Mouse (Mus musculus): Measurements from ENCODE around the gene Cdkl2. TPM values are rescaled to one million over a fixed set of nuclear protein-coding genes. Genes with fewer than 3 reads are reported as not detected.

Cdkl2 gene
- total RNA-seq, 1 experiment: 6.4 TPM

- peak within 1 kb of the TSS; percentile 88 for H3K9ac ChIP-seq (ENCODE audit: insufficient read depth, low read depth, low read length, poor library complexity, severe bottlenecking)
- no peaks in the 10 kb centered on the region for H3K9me3 ChIP-seq (ENCODE audit: control insufficient read depth, insufficient read depth, low read depth, low read length)
- peak; percentile 99 for DNase-seq (ENCODE audit: low read depth, low spot score)
- in situ Hi-C loops (cut with MboI; ENCODE audit: low sequenced_read_pairs in 2 of 2, unreplicated experiment in 2 of 2): no loop called here
- H3K4me1 ChIP-seq (ENCODE audit: control insufficient read depth in 2 of 2, insufficient read depth in 2 of 2, low read length in 2 of 2, poor library complexity in 1 of 2): peaks cover 4 to 14% of the 10 kb centered on the region in 2 experiments; a peak in 3 of 4 replicates
- peak within 1 kb of the TSS; percentile 91 to 94 for H3K4me3 ChIP-seq (ENCODE audit: insufficient read depth in 1 of 2, low read depth in 1 of 2, low read length in 2 of 2, poor library complexity in 1 of 2, severe bottlenecking in 1 of 2)
- no peaks in the 10 kb centered on the region for H3K36me3 ChIP-seq (ENCODE audit: control insufficient read depth, insufficient read depth, low read length, poor library complexity, severe bottlenecking)
- peak within 1 kb of the TSS; percentile 92 for H3K27ac ChIP-seq (ENCODE audit: insufficient read depth, low read depth, low read length, poor library complexity, severe bottlenecking)
- TF ChIP-seq ZC3H11A (IDR thresholded peaks at IDR 0.05; ENCODE audit: borderline replicate concordance, low read depth, low read length) (no peak), CHD2 (IDR thresholded peaks at IDR 0.05; ENCODE audit: low read depth, low read length) (peak; percentile 86), ZNF384 (IDR thresholded peaks at IDR 0.05; ENCODE audit: low read depth, low read length) (no peak), HCFC1 (IDR thresholded peaks at IDR 0.05; ENCODE audit: borderline replicate concordance, insufficient read depth, low read length) (peak; percentile 80; the same call in 1 of the 2 replicates), MAFK (IDR thresholded peaks at IDR 0.05; ENCODE audit: insufficient read depth, low read depth, low read length) (0 out of 2 replicates have a peak, but pooled peaks have one; percentile 6)
Observed at GRCm38 (mm10) chr5:92083417-92084038, 39.8 kb upstream of the Cdkl2 start, which contains the start of gene G3bp2. G3bp2 (minus strand) TSS chr5:92083719.

- peak overlapping the region; percentile 91 to 94 for H3K4me3 ChIP-seq (ENCODE audit: insufficient read depth in 1 of 2, low read depth in 1 of 2, low read length in 2 of 2, poor library complexity in 1 of 2, severe bottlenecking in 1 of 2)
- H3K27ac ChIP-seq (ENCODE audit: insufficient read depth, low read depth, low read length, poor library complexity, severe bottlenecking): peak overlapping the region; percentile 92
- DNase-seq (ENCODE audit: low read depth, low spot score): no peak
- TF ChIP-seq ZC3H11A (IDR thresholded peaks at IDR 0.05; ENCODE audit: borderline replicate concordance, low read depth, low read length) (no peak), MAFK (IDR thresholded peaks at IDR 0.05; ENCODE audit: insufficient read depth, low read depth, low read length) (no peak), HCFC1 (IDR thresholded peaks at IDR 0.05; ENCODE audit: borderline replicate concordance, insufficient read depth, low read length) (no peak), ZNF384 (IDR thresholded peaks at IDR 0.05; ENCODE audit: low read depth, low read length) (no peak), CHD2 (IDR thresholded peaks at IDR 0.05; ENCODE audit: low read depth, low read length) (no peak)
- H3K4me1 ChIP-seq (ENCODE audit: control insufficient read depth in 2 of 2, insufficient read depth in 2 of 2, low read length in 2 of 2, poor library complexity in 1 of 2): peaks cover 4 to 14% of the 10 kb centered on the region in 2 experiments; a peak in 3 of 4 replicates
- H3K36me3 ChIP-seq (ENCODE audit: control insufficient read depth, insufficient read depth, low read length, poor library complexity, severe bottlenecking): no peaks in the 10 kb centered on the region
- in situ Hi-C loops (cut with MboI; ENCODE audit: low sequenced_read_pairs in 2 of 2, unreplicated experiment in 2 of 2): no loop called here
- H3K9me3 ChIP-seq (ENCODE audit: control insufficient read depth, insufficient read depth, low read depth, low read length): no peaks in the 10 kb centered on the region
- H3K9ac ChIP-seq (ENCODE audit: insufficient read depth, low read depth, low read length, poor library complexity, severe bottlenecking): peak overlapping the region; percentile 88
Observed at GRCm38 (mm10) chr5:92082821-92083401, 39.2 kb upstream of the Cdkl2 start.

GRCm38 (mm10) chr5:92081326-92081725 is 37.6 kb upstream of the Cdkl2 start:
- Histone ChIP-seq H3K4me1 (ENCODE audit: control insufficient read depth in 2 of 2, insufficient read depth in 2 of 2, low read length in 2 of 2, poor library complexity in 1 of 2) (peaks cover 4 to 14% of the 10 kb centered on the region in 2 experiments; a peak in 3 of 4 replicates), H3K36me3 (ENCODE audit: control insufficient read depth, insufficient read depth, low read length, poor library complexity, severe bottlenecking) (no peaks in the 10 kb centered on the region; the same call in 1 of the 2 replicates), H3K27ac (ENCODE audit: insufficient read depth, low read depth, low read length, poor library complexity, severe bottlenecking) (no peak overlapping the region), H3K9ac (ENCODE audit: insufficient read depth, low read depth, low read length, poor library complexity, severe bottlenecking) (peak overlapping the region; percentile 88; the same call in 1 of the 2 replicates), H3K4me3 (ENCODE audit: insufficient read depth in 1 of 2, low read depth in 1 of 2, low read length in 2 of 2, poor library complexity in 1 of 2, severe bottlenecking in 1 of 2) (peak overlapping the region; percentile 91 to 94), H3K9me3 (ENCODE audit: control insufficient read depth, insufficient read depth, low read depth, low read length) (no peaks in the 10 kb centered on the region)
- no peak for TF ChIP-seq ZC3H11A (IDR thresholded peaks at IDR 0.05; ENCODE audit: borderline replicate concordance, low read depth, low read length)
- TF ChIP-seq ZNF384 (IDR thresholded peaks at IDR 0.05; ENCODE audit: low read depth, low read length): no peak
- TF ChIP-seq HCFC1 (IDR thresholded peaks at IDR 0.05; ENCODE audit: borderline replicate concordance, insufficient read depth, low read length): no peak
- no peak for TF ChIP-seq MAFK (IDR thresholded peaks at IDR 0.05; ENCODE audit: insufficient read depth, low read depth, low read length)
- no peak for TF ChIP-seq CHD2 (IDR thresholded peaks at IDR 0.05; ENCODE audit: low read depth, low read length)
- in situ Hi-C loops (cut with MboI; ENCODE audit: low sequenced_read_pairs in 2 of 2, unreplicated experiment in 2 of 2): no loop called here
- no peak for DNase-seq (ENCODE audit: low read depth, low spot score)

- no peaks in the 10 kb centered on the region; the same call in 1 of the 2 replicates for H3K36me3 ChIP-seq (ENCODE audit: control insufficient read depth, insufficient read depth, low read length, poor library complexity, severe bottlenecking)
- H3K9ac ChIP-seq (ENCODE audit: insufficient read depth, low read depth, low read length, poor library complexity, severe bottlenecking): no peak overlapping the region; the same call in 1 of the 2 replicates
- TF ChIP-seq MAFK (IDR thresholded peaks at IDR 0.05; ENCODE audit: insufficient read depth, low read depth, low read length) (no peak), CHD2 (IDR thresholded peaks at IDR 0.05; ENCODE audit: low read depth, low read length) (no peak), ZC3H11A (IDR thresholded peaks at IDR 0.05; ENCODE audit: borderline replicate concordance, low read depth, low read length) (no peak), ZNF384 (IDR thresholded peaks at IDR 0.05; ENCODE audit: low read depth, low read length) (no peak), HCFC1 (IDR thresholded peaks at IDR 0.05; ENCODE audit: borderline replicate concordance, insufficient read depth, low read length) (no peak)
- in situ Hi-C loops (cut with MboI; ENCODE audit: low sequenced_read_pairs in 2 of 2, unreplicated experiment in 2 of 2): no loop called here
- H3K4me1 ChIP-seq (ENCODE audit: control insufficient read depth in 2 of 2, insufficient read depth in 2 of 2, low read length in 2 of 2, poor library complexity in 1 of 2): peaks cover 4 to 14% of the 10 kb centered on the region in 2 experiments; a peak in 3 of 4 replicates
- no peak overlapping the region for H3K27ac ChIP-seq (ENCODE audit: insufficient read depth, low read depth, low read length, poor library complexity, severe bottlenecking)
- no peaks in the 10 kb centered on the region for H3K9me3 ChIP-seq (ENCODE audit: control insufficient read depth, insufficient read depth, low read depth, low read length)
- no peak for DNase-seq (ENCODE audit: low read depth, low spot score)
- peak overlapping the region in 1 of 2 experiments; percentile 24; a peak in 2 of 4 replicates for H3K4me3 ChIP-seq (ENCODE audit: insufficient read depth in 1 of 2, low read depth in 1 of 2, low read length in 2 of 2, poor library complexity in 1 of 2, severe bottlenecking in 1 of 2)
Observed at GRCm38 (mm10) chr5:92080400-92080799, 36.7 kb upstream of the Cdkl2 start.
